Mouse (Mus musculus) heart, embryonic 14.5 days (tissue): Measurements from ENCODE around the gene Kcnh8. TPM values are rescaled to one million over a fixed set of nuclear protein-coding genes. Genes with fewer than 3 reads are reported as not detected.

Source experiments
- ATAC-seq: fragments of 200-750 bp; cut with Nextera tagmentation; 2 replicates; pipeline ENCODE4 v1.8.0; 2017; ENCODE audit warnings: low read depth, moderate TSS enrichment; ENCODE audit not compliant: insufficient number of reproducible peaks, insufficient read depth, low FRiP score
- H3K27ac ChIP-seq, 2 experiments: fragments of 200-500 bp in 1 of 2; fragments of 300-500 bp in 1 of 2; sonication (generic) in 1 of 2; replicated peaks in 1 of 2; 2 replicates each; pipeline ENCODE4 v1.5.1; 2012 to 2014; ENCODE audit warnings: low read depth in 2 of 2, low read length in 2 of 2, control low read depth in 1 of 2, mild to moderate bottlenecking in 1 of 2, mixed read lengths in 1 of 2; ENCODE audit not compliant: control insufficient read depth in 1 of 2, insufficient read depth in 1 of 2
- H3K27me3 ChIP-seq: fragments of 300-500 bp; sonication (generic); 2 replicates; pipeline ENCODE4 v1.6.1; 2014; ENCODE audit warnings: mild to moderate bottlenecking, low read length, control low read depth; ENCODE audit not compliant: control insufficient read depth, insufficient read depth
- H3K36me3 ChIP-seq: fragments of 300-500 bp; sonication (generic); 2 replicates; pipeline ENCODE4 v1.6.1; 2014; ENCODE audit warnings: mild to moderate bottlenecking, control low read depth, low read length, mixed read lengths; ENCODE audit not compliant: control insufficient read depth, insufficient read depth
- H3K4me1 ChIP-seq, 2 experiments: fragments of 200-500 bp in 1 of 2; fragments of 300-500 bp in 1 of 2; sonication (generic) in 1 of 2; 2 replicates each; pipeline ENCODE4 v1.6.1; 2012 to 2014; ENCODE audit warnings: low read length in 2 of 2, control low read depth in 1 of 2, mixed read lengths in 1 of 2; ENCODE audit not compliant: control insufficient read depth in 2 of 2, insufficient read depth in 2 of 2
- H3K4me2 ChIP-seq: fragments of 300-500 bp; sonication (generic); 2 replicates; pipeline ENCODE4 v1.6.1; 2014; ENCODE audit warnings: mild to moderate bottlenecking, low read length
- H3K4me3 ChIP-seq, 2 experiments: fragments of 200-500 bp in 1 of 2; fragments of 300-500 bp in 1 of 2; sonication (generic) in 1 of 2; 2 replicates each; pipeline ENCODE4 v1.5.1; 2012 to 2014; ENCODE audit warnings: low read length in 2 of 2, mild to moderate bottlenecking in 2 of 2, control low read depth in 1 of 2, low read depth in 1 of 2, moderate library complexity in 1 of 2; ENCODE audit not compliant: control insufficient read depth in 1 of 2, insufficient read depth in 1 of 2
- H3K9ac ChIP-seq: fragments of 300-500 bp; sonication (generic); 2 replicates; pipeline ENCODE4 v1.6.1; 2014; ENCODE audit warnings: mild to moderate bottlenecking, low read length
- H3K9me3 ChIP-seq: fragments of 300-500 bp; sonication (generic); 2 replicates; pipeline ENCODE4 v1.6.1; 2016; ENCODE audit warnings: low read length, control low read depth; ENCODE audit not compliant: control insufficient read depth
- WGBS: fragments of 180-500 bp; shearing (Covaris S2); extraction: QIAGEN DNeasy Blood & Tissue Kit; methylation state at CpG from one replicate; pipeline ENCODE4 v1.1.7; 2014; 5-methylcytosine and 5-hydroxymethylcytosine counted together
- polyA plus RNA-seq: library from polyadenylated mRNA; unstranded; fragments of >200 nt; fragmentation: Nextera tagmentation; extraction: Ambion mirVana; gene quantifications from 2 replicates; pipeline ENCODE4 v1.2.1, GENCODE M21; 2014

Gene Kcnh8
- polyA plus RNA-seq, 1 experiment from 2014 or later = not detected

DNA sequence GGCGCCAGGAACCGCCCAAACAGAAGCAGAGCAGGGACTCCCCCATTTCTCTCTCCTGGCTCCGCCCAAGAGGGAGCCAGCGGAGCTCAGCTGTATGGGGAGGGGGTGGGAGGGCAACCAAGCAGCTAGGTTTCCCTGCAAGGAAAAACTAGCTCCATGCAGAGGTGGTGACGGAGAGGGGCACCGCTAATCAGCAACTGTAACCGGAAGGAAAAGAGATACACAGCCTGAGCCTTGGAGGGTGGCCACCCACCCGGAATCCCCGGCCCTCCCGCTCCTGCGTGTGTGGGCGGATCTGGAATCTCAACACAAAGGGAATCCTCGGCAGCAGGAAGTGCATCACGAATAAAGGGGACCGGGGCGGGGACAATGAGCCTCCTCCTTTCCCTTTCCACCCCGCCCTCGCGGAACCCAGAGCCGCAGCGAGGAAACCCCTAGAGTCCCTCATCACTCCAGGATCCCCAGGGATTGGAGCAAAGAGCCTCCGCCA lies 1.6 kb upstream of the Kcnh8 start:
- peaks cover 3 to 5% of the 10 kb centered on the region in 2 experiments; a peak in 1 of 4 replicates for H3K4me1 ChIP-seq
- WGBS = under 1% methylated on average over 21 of the region's 22 CpGs

DNA sequence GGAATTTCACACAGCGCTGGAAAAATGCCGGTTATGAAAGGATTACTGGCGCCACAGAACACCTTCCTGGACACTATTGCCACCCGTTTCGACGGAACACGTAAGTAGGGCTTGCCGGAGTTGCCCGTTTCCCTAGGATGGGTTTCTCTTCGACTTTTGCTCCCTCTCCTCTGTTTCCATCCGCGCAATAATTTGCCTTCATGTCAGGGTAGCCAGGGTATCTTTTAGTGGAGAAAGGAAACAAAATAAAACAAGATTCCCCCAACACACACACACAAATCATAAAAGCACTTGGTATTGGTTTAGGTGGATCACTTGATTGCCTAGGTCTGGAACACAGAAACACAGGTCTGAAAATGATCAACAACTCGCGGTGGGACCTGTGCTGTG lies 267 bp downstream of the Kcnh8 start:
- no peak overlapping the region for H3K27ac ChIP-seq
- WGBS = 10% methylated on average over 14 of the region's 14 CpGs

More for the DNA sequence above, 1.6 kb upstream of the Kcnh8 start:
- H3K9me3 ChIP-seq = no peaks in the 10 kb centered on the region
- peak overlapping the region; percentile 41 to 45 for H3K4me3 ChIP-seq
- H3K9ac ChIP-seq = peak overlapping the region; percentile 25; the same call in 1 of the 2 replicates
- H3K27me3 ChIP-seq = peaks cover 28% of the 10 kb centered on the region
- no peak overlapping the region for H3K27ac ChIP-seq
- no peaks in the 10 kb centered on the region for H3K36me3 ChIP-seq
- ATAC-seq = peak; percentile 39
- H3K4me2 ChIP-seq = peak overlapping the region; percentile 77

DNA sequence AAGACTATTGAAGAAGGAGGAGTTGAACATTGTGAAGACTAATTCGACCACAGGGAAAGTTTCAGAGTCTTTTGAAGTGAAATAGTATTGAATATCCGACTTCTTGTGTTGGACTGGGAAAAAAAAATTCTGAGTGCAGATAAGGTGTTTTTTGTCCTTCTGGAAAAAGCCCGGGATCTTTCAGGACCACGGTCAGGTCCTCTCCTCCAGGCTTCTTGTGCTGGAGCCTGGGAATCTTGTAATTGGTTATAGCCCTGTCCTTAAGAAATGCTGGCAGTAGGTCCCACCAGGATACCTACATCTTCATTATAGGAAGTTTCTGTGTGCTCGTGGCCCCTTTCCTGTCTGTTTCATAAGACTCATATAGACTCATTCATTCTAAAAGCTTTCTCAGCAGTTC lies 902 bp downstream of the Kcnh8 start:
- 8% methylated on average over 5 of the region's 5 CpGs for WGBS

More for the DNA sequence above, 267 bp downstream of the Kcnh8 start:
- Histone ChIP-seq H3K9ac (no peak overlapping the region), H3K9me3 (no peaks in the 10 kb centered on the region), H3K27me3 (peaks cover 28% of the 10 kb centered on the region), H3K4me3 (no peak overlapping the region), H3K4me2 (no peak overlapping the region), H3K36me3 (no peaks in the 10 kb centered on the region), H3K4me1 (peaks cover 3 to 5% of the 10 kb centered on the region in 2 experiments; a peak in 1 of 4 replicates)
- no peak for ATAC-seq

DNA sequence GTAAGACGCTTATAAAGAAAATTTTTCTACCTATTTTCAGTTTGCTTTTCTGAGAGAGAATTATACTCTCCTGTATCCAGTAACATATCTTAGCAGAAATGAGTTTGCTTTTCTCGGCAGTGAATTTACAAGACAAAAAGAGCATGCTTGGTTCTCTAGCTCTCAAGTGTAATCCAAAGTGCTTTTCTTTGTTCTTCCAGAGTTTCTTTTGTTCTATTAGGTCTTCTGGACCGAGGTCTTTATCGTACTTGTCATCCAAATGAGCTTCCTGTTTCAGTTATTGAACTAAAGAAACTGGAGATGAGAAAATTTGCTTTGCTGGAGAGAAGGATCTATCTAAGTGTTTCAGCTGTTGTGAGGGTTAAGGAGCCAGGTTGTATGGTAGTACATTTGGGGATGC lies 8.9 kb downstream of the Kcnh8 start:
- Histone ChIP-seq H3K4me3 (no peak overlapping the region), H3K9ac (no peak overlapping the region), H3K4me2 (no peak overlapping the region), H3K4me1 (no peaks in the 10 kb centered on the region), H3K9me3 (no peaks in the 10 kb centered on the region), H3K27me3 (no peaks in the 10 kb centered on the region), H3K36me3 (no peaks in the 10 kb centered on the region), H3K27ac (no peak overlapping the region)
- ATAC-seq = no peak
- 61% methylated on average over 4 of the region's 4 CpGs for WGBS

More for the DNA sequence above, 902 bp downstream of the Kcnh8 start:
- Histone ChIP-seq H3K4me2 (no peak overlapping the region), H3K9ac (no peak overlapping the region), H3K4me3 (no peak overlapping the region), H3K36me3 (no peaks in the 10 kb centered on the region), H3K4me1 (peaks cover 3 to 5% of the 10 kb centered on the region in 2 experiments; a peak in 1 of 4 replicates), H3K27me3 (peaks cover 28% of the 10 kb centered on the region), H3K9me3 (no peaks in the 10 kb centered on the region), H3K27ac (no peak overlapping the region)
- ATAC-seq = no peak

DNA sequence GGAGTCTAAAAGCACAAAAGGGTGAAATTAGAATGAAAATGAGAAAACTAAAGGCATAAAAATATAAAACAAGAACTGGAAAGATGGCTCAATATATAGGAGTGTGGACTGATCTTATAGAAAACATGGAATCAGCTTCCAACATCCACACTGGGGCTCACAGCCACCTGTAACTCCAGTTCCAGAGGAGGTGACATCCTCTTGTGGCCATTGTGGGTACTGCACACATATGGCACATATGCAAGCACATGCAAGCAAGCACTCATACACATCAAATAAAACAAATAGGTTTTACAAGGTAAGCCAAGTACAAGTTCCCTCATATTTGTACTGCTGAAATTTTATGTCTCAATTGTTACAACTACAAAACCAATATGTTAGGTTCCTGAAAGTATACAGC lies 46.7 kb downstream of the Kcnh8 start:
- Histone ChIP-seq H3K4me3 (no peak overlapping the region), H3K4me2 (no peak overlapping the region), H3K36me3 (no peaks in the 10 kb centered on the region), H3K9me3 (0 out of 2 replicates have a peak, but pooled peaks cover 2% of the 10 kb centered on the region), H3K27me3 (no peaks in the 10 kb centered on the region), H3K27ac (no peak overlapping the region), H3K9ac (no peak overlapping the region), H3K4me1 (no peaks in the 10 kb centered on the region)
- no peak for ATAC-seq

DNA sequence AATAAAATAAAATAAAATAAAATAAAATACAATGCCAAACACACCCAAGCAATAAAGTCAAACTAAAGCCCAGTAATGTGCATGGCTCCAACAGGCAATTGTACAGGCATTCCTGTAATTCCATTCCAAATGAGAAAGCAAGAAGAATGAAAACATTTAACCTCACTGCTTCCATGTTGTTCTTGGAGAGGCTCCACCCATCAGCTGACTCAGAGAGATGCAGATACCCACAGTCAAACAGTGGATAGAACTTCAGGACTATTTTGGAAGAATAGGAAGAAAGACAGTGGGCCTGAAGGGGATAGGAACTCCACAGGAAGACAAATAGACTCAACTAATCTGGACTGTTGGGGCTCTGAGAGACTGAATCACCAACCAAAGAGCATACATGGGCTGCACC lies 89.5 kb downstream of the Kcnh8 start:
- H3K4me3 ChIP-seq = no peak overlapping the region
- no peak overlapping the region for H3K4me2 ChIP-seq
- ATAC-seq = no peak
- H3K4me1 ChIP-seq = no peaks in the 10 kb centered on the region; a peak in 1 of 4 replicates
- no peak overlapping the region for H3K27ac ChIP-seq
- H3K9ac ChIP-seq = no peak overlapping the region
- H3K9me3 ChIP-seq = 0 out of 2 replicates have a peak, but pooled peaks cover 2% of the 10 kb centered on the region
- no peaks in the 10 kb centered on the region for H3K36me3 ChIP-seq
- H3K27me3 ChIP-seq = no peaks in the 10 kb centered on the region

DNA sequence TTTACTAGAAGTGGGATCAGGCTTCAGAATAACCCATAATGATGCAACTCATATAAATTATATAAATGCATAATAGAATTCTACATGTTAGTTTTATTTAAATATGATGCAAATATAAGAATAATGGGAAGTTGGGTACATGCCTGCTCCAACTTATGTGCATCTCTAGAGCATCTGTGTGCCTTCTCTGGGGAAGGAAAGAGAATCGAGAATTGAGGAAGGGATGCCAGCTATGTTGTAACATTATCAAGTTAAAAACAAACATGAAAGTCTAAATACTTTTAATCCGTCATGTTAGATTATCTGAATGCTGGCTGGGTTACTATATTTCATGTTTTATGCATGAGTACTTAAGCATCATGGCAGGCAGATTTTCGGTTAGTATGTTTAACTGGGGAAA lies 99.4 kb downstream of the Kcnh8 start:
- 61% methylated on average over 3 of the region's 3 CpGs for WGBS

DNA sequence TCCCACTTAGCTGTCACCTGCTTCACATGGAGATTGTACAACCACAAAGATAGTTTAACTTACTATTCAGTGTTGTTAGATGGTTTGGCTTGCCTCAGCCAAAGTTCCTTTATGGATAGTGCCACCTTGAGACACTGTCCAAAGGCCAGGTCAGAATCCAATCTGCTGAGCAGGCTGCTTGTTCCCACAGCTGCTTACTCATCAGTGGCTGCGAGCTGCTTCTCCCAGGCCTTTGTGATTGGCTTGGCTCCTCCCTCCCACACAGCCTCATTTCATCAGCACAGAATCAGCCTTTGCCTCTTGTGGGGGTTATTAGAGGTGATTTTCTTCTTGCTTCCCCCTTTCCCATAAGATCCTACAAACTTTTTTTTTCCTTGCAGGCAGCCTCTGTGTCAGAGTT lies 109.8 kb downstream of the Kcnh8 start:
- 36% methylated on average over 1 of the region's 1 CpGs for WGBS
- H3K9me3 ChIP-seq = no peaks in the 10 kb centered on the region
- no peak overlapping the region for H3K9ac ChIP-seq
- no peak overlapping the region for H3K4me3 ChIP-seq
- no peaks in the 10 kb centered on the region for H3K4me1 ChIP-seq
- no peak for ATAC-seq
- no peaks in the 10 kb centered on the region for H3K27me3 ChIP-seq
- no peak overlapping the region for H3K4me2 ChIP-seq
- H3K27ac ChIP-seq = no peak overlapping the region
- no peaks in the 10 kb centered on the region for H3K36me3 ChIP-seq

More for the DNA sequence above, 99.4 kb downstream of the Kcnh8 start:
- H3K9me3 ChIP-seq = no peaks in the 10 kb centered on the region
- no peak for ATAC-seq
- H3K9ac ChIP-seq = no peak overlapping the region
- no peak overlapping the region for H3K4me3 ChIP-seq
- H3K27ac ChIP-seq = no peak overlapping the region
- no peak overlapping the region for H3K4me2 ChIP-seq
- no peaks in the 10 kb centered on the region for H3K27me3 ChIP-seq
- no peaks in the 10 kb centered on the region for H3K36me3 ChIP-seq
- no peaks in the 10 kb centered on the region for H3K4me1 ChIP-seq
